Mouse (Mus musculus): Measurements from ENCODE around the gene Phyh.
"Not testable (repeated sequence)": the region's sequence is repeated elsewhere in the genome, so short reads cannot be mapped to it uniquely, and the experiment has no call there.

The Phyh gene

DNA sequence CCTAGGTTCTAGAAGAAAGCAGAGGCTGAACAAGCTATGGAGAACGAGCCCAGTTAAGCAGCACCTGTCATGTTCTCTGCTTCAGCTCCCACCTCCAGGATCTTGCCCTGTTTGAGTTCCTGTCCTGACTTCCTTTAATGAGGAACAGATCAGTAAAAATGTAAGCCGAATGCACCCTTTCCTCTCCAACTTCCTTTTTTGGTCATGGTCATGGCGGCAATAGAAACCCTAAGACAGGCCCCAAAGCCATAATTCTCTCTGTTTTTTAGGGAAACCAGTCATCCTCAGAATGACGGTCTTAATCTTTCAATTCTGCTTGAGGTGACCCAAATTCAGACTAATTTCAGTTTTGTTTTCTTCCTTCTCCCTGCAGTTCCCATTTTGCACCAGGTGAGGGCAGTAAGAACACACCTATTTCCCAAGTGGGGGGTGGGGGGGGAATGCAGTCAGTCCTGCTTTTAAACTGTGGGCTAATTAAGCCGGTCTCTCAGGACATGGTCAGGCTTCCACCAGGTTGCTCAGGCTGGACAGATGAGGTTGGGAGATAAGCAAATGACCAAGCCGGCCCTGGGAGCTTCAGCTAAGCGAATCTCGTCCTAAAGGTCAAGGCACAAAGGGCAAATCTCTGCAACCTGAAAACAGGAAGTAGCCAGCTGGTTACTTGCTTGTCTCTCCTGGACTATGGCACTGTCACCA, 1.3 kb upstream of the Phyh start:
- peak; percentile 73 to 78 for DNase-seq

DNA sequence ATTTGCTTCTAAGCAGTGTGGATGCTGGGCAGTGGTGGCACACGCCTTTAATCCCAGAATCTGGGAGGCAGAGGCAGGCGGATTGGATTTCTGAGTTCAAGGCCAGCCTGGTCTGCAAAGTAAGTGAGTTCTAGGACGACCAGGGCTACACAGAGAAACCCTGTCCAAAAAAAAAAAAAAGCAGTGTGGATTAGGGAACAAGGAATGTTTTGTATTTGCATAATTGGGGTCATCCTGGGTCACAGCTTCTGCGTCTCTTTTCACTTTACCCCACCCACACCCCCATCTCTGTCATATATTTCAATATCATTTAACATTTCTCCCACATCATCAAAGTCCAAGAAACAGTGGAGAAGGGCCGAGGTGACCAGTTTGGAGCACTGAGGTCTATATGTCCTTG, 2.2 kb downstream of the Phyh start:
- no peak for DNase-seq

DNA sequence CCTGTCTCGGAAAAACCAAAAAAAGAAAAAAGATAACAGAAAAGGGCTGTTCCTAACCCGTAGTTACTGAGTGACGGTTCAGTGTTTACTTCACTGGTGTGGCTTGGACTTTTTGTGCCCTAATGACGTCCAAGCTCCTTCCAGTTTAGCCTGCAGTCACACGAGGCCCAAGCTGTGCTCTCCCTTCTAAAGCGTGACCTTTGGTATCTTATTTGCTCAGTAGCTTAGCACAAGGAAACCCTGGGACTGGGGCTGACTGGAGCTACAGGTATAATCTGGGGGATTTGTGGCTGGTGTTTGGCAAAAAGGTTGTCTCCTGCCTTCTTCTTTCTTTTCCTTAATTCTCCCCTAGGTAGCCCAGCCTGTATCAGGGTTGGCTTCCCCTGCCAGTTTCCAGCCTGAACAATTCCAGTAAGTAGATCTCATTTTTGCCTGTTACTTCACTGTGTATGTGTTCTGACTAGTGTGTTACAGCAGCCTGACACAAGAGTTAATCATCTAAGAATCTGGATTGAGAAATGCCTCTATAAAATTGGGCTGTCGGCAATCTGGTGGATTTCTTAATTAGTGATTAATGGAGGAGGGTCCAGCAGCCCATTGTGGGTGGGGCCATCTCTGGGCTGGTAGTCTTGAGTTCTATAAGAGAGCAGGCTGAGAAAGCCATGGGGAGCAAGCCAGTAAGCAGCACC, 3.8 kb downstream of the Phyh start:
- DNase-seq, result peak; percentile 44 to 82

DNA sequence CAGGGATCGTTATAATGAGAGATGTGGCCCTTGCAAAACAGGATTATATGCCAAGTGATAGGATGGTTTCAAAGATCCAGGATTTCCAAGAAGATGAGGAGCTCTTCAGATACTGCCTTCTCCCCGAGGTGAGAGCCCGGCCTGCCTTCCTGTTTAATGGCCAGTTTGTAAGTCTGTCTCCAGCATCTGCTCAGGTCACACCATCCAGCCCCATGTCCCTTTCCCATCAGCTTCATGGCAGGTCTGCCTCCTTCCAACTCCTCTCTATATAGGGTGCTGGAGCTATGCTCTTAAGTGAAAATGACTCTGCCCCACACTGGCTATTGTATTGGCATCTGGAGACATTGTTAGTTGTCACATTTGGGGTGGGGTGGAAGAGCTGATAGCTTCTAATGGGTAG, 8.6 kb downstream of the Phyh start:
- no peak for DNase-seq

DNA sequence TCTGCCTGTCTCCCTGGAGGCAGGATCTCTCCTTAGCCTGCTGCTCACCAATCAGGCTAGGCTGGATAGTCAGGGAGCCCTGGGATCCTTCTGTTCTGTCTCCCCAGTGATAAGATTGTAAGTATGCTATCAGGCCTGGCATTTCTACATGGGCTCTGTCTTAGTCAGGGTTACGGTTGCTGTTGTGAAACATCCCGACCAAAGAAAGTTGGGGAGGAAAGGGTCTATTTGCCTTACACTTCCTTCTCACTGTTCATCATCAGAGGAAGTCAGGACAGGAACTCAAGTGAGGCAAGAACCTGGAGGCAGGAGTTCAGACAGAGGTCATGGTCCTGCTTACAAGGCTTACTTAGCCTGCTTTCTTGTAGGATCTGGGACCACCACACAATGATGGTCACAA, 10.4 kb downstream of the Phyh start:
- no peak for DNase-seq

DNA sequence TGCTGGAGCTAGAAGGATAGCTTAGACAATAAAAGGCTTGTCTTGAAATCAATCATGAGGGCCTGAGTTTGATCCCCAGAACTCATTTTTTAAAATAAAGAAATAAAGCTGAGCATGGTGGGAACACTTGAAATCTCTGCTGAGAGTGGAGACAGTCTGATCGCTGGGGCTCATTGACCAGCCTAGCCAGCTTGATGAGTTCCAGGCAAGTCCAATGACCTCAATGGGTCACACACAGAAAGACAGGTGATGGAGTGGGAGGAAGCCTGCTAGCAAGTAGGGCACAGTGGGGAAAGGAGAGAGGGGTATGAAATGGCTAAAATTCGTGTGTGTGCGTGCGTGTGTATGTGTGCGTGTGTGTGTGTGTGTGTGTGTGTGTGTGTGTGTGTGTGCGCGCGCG, 15.7 kb downstream of the Phyh start:
- DNase-seq, result no peak

DNA sequence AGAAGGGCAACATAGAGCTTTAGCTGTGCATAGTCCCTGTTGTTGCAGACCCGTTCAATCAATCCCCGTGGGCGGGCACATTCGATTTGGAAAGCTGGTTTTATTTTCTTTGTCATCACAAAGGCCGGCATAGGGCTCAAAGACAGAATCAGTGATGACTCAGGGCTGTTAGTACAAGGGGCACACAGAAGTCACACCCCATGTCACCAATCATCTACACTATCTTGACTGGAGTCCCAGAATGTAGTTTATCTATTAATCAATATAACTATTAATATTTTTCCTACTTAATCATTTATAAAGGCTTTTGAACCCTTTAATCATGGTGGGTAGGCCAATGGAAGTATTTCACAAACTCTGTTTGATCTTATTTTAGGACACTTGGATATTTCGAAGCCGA, 19.1 kb downstream of the Phyh start:
- DNase-seq, result no peak

DNA sequence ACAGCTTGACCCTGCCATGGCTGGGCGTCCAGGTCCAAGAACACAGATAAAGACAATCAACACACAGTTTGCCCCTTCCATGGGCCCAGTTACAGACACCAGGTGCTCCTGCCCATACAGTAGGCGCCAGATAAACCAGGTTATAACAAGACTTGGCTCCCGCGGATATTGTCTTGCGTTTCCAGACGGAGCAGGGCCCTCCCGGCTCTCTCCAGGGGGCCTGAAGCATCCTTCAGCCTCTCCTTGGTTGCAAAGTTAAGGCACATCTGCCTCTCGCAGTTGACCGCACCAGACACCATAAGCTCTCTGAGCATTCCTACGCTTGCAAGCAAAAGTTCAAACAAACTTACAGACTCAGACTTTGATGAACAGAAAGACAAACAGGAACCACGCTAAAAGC, 22.0 kb downstream of the Phyh start:
- no peak for DNase-seq

DNA sequence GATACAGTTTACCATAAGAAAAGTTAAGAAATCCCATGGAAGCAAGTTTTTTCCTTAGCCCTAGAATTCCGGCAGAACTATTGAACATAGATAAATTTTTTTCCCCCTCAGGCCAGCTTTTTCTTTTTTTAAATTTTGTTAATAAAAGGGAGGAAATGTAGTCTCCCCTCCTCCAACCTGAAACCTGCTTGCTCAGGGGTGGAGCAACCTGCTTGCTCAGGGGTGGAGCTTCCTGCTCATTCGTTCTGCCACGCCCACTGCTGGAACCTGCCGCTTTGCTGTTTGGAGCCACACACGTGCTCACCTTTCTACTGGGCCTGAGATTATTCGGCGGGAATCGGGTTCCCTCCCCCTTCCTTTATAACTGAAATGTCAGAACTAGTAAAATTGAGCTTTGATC, 30.9 kb downstream of the Phyh start:
- not testable (repeated sequence) for DNase-seq

DNA sequence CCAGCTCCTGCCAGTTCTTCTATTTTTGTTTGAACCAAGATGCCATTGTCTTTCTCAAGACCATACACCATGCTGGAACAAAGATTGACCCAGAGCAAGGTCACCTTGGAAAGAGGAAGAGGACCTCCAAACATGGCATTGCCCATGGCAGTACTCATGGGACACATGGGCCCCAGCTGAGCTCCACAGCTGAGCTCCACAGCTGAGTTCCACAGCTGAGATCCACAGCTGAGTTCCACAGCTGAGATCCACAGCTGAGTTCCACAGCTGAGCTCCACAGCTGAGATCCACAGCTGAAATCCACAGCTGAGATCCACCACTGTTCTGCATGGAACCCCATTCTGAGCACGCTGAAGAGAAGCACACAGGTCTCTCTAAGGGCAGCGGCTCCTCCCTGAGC, 32.2 kb downstream of the Phyh start:
- no peak for DNase-seq

DNA sequence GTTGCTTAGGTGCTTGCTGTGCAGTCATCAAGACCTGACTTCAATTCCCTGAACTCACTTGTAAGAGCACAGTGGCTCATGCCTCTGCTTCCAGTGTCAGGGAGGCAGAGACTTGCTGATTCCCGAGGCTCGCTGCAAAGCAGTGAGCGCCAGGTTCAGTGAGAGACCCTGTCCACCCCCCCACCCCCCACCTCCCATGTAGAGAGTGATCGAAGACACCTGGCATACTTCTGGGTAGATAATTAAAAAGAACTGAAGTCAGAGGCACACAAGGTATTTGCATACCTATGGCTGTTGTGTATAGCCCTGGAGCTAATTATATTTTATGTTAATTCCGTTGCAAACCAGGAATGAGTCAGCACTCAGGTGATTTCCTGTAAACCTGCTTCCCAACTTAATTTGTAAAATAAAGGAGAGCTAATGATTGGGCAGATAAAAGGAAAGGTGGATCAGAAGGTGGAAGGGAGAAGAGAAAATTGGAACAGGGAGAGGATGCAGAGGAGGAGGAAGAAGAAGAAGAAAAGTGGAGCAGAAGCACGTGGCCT, 35.5 kb downstream of the Phyh start:
- no peak for DNase-seq

DNA sequence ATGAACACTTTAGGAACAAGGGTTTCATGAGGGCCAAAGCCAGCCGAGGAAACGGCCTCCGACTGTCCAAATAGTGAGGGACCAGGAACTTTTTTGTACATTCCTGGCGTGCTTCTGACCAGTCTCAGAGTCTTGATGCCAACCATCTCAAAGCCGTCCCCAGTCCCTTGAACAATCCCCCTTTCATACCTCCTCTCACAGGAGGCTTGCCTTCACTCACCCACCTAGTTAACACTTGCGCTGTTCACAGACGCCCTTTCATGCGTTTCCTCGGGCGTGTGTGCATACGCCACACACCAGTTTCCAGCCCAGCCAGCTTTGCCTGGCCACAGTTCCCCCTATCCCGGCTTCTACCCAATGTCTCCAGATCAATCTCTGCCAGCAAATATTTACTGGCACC, 39.2 kb downstream of the Phyh start:
- DNase-seq, result no peak

DNA sequence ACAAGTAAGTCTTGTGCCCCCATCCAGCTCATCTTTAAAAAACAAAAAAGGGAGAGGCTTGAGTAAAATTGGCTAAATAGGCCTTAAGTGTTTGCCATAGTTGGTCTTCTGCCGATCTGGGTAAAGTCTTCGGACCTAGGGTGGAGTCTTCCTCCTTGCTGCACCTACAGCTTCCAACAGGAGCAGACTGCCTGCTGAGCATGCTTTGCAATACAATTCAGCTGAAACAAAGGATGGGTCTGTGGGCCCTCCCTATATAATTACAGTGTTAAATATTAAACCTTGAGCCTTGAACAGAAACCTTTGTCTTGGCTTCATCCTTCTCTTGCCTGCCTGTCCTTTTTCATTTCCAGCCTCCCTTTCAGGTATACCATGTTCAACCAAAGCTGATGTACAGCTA, 49.0 kb downstream of the Phyh start:
- no peak for DNase-seq

DNA sequence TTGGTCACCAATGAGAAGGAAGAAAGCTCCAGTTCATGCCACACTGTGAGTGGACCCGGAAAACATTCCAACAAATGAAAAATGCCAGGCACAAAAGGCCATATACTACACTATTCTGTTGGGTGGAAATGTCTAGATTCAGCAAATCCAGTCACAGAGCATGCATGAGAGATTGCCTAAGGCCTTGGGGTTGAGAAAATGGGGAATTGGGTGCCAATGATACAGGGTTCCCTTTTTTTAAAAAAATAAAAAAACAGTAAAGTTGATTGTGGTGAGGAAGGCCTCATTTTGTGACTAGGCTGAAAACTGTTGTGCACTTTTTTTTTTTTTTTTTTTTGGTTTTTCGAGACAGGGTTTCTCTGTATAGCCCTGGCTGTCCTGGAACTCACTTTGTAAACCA, 50.3 kb downstream of the Phyh start:
- DNase-seq, result no peak

DNA sequence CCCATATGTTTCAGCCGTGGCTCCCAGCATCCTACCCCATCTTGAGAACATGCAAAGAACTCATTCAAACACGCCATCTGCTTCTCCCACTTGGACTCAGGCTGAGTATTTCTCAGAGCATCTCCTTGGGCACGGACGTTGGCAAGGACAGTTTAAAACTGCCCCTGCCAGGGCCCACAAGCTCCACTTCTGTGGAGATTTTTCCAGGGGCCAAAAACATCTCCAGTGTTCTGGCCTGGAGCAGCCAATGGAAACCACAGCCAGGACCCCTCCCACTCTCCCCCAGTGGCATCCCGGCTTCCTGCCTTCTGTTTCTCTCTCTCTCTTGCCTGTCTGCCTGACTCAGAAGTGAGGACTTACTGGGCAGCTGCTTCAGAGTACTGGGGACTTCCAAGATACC, 57.0 kb downstream of the Phyh start, which contains the start of gene Ucma:
Gene Ucma (plus strand): TSS at position 316 of the 400 bp plus-strand sequence.
- no peak for DNase-seq

DNA sequence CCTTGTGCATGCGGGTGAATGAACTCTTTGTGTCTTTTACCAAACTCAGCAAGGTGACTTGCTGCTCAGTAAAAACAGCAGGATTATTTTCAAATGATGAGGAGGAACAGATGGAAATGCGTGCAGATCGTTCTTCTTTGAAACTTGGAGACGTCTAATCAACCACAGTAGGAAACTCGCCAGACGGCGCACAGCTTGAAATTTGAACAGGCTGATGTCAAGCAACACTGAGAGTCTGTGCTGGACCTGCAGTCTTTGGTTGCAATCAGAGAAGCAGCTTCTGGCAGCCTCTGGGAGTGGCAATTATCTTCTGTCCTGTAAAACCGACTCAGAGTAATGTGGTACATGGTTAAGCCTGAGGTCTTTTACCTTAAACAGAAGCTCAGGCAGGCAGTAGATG, 59.3 kb downstream of the Phyh start:
- DNase-seq, result no peak

DNA sequence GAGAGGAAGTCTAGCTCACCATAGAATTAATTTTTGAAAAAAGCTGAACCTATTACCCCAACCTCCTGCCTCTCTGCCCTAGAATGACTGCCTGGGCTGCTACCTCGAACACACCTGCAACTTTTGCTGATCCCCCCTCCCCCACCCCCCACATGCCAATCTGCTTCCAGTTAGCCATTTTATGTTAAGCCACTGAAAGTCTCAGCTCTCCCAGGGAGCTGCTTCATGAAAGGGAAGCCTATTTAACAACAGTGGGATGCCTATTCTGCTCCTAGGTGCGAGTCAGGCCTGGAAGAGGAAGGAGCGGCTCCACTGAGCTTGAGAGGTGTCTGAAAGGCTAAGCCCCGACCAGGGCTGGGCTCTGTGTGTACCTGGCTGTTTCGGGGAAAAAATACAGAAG, 65.2 kb downstream of the Phyh start:
- DNase-seq, result no peak

DNA sequence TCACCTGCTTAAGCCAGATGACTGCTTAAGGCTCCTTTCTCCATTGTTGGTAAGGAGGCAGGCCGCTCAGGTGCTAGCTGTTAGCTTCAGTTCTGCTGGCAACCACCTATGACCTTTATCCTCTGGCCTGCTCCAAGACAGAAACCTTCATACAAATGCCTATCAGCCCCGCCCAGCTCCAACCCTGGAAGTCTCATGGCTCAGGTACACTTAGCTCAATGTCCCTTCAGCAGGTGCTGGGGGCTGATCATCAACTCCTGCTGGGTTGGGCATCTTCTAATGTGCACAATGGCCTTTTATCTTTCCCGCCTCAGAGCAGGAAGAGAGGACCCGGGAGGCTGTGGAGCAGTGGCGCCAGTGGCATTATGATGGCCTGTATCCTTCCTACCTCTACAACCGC, 66.2 kb downstream of the Phyh start:
- DNase-seq, result no peak

DNA sequence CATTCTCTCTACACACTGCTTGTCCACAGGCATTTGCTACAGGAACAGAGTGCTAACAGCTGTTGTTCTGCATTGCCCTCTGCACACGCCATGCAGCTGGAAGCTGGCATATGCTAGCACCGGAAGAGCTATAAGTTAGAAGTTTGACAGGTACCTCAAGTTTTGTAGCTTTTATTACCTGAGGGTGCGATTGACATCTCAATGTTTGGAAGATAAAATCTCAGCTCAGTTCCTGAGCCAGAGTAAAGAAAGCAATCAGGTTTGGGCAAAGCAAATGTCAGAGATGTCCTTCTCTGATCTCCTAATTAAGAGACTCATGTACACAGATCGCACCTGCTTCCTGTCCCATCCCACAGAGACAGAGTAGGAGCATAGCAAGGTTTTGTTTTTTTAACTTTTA, 68.0 kb downstream of the Phyh start:
- no peak for DNase-seq

DNA sequence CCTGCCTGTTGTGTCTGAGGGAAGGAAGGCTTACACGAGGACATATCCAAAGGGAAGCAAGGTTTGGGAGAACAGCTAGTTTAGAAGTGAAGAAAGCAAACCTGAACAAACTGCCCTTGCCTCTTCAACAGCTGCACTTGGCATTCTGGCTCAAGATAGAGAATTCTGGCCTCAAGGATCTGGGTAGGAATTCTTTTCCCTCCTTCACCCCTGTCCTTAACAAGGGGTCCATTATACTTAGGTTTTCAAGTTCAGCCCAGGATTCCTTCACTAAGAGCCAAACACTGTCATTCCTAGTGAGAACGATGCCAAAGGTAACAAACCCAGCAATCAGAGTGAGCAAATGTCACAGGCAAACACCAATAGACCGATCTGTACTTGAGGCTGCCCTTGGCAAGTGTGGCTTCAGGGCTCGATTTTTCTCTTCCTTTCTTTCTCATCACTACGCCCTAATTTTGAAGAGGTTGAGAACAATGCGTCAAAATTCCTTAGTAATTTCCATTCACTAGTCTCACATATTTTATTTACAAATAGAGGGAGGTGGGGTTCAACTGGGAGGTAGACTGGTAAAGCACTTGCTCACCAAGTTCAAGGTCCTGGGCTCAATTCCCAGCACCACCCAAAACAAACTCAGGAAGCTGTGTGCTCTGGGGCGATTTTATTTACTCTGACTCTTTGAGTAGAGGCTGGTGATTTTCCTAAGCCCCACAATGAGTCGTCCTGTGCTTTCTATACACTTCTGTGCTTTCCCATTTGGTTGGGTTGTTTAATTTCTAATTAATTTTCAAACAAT, 68.8 kb downstream of the Phyh start:
- no peak for DNase-seq
